Mouse (Mus musculus) olfactory bulb, adult 2 months (tissue): ENCODE results near the gene Tmem163. TPM values are rescaled to one million over a fixed set of nuclear protein-coding genes. Genes with fewer than 3 reads are reported as not detected.

ENCODE experiments used
- H3K27ac ChIP-seq: fragments of 200-500 bp; 2 replicates; pipeline ENCODE4 v1.5.1; 2012; ENCODE audit warnings: low read depth, low read length; ENCODE audit not compliant: insufficient read depth
- H3K4me1 ChIP-seq: fragments of 200-500 bp; 2 replicates; pipeline ENCODE4 v1.6.1; 2012; ENCODE audit warnings: low read length; ENCODE audit not compliant: control insufficient read depth, insufficient read depth
- H3K4me3 ChIP-seq: fragments of 200-500 bp; 2 replicates; pipeline ENCODE4 v1.5.1; 2012; ENCODE audit warnings: mild to moderate bottlenecking, low read depth, low read length, moderate library complexity; ENCODE audit not compliant: insufficient read depth
- CTCF ChIP-seq: fragments of 200-500 bp; IDR thresholded peaks from 2 replicates; pipeline ENCODE4 v1.5.1; 2012; ENCODE audit warnings: low read depth, mild to moderate bottlenecking, low read length, moderate library complexity; ENCODE audit not compliant: insufficient read depth
- POLR2A ChIP-seq: fragments of 200-500 bp; IDR thresholded peaks from 2 replicates; pipeline ENCODE4 v1.6.1; 2012; ENCODE audit warnings: mild to moderate bottlenecking, low read depth, low read length, moderate library complexity; ENCODE audit not compliant: insufficient read depth
- WGBS: fragments of 180-500 bp; shearing (Covaris S2); methylation state at CpG from one replicate; pipeline ENCODE4 v1.1.7; 2018; 5-methylcytosine and 5-hydroxymethylcytosine counted together
- polyA plus RNA-seq: library from polyadenylated mRNA; stranded (reverse); fragments of >200 nt; gene quantifications from 2 replicates; pipeline ENCODE4 v1.2.4, GENCODE M21; 2012; ENCODE audit warnings: low replicate concordance; ENCODE audit not compliant: missing spikeins, insufficient read depth, insufficient read length

Gene Tmem163
- polyA plus RNA-seq, 1 experiment: not detected

GRCm38 (mm10) chr1:127661118-127662012 lies 18.0 kb downstream of the Tmem163 start:
- 33% methylated on average over 13 of the region's 13 CpGs for WGBS

DNA sequence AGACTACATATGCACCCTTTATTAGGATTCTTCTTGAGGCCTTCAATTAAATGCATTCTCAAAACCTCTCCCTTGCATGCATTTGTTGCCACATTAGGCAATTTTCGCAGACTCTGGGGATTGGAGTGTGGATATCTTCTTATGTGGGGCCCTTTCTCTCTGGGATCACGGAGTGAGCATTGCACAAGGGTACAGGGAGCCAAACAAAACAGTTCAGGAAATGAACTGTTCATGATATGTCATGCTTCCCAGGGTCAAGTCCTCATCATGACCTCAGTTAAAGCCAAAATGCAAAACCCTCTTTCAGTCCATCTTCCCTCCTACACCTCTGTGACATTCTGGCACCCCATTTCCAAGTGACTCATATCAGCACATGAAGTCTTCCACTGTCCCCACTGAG lies 27.8 kb downstream of the Tmem163 start:
- no peak overlapping the region for H3K27ac ChIP-seq
- 95% methylated on average over 2 of the region's 2 CpGs for WGBS
- H3K4me3 ChIP-seq: no peak overlapping the region
- TF ChIP-seq POLR2A (no peak), CTCF (no peak)
- H3K4me1 ChIP-seq: 0 out of 2 replicates have a peak, but pooled peaks cover 2% of the 10 kb centered on the region

More at GRCm38 (mm10) chr1:127661118-127662012, 18.0 kb downstream of the Tmem163 start:
- TF ChIP-seq POLR2A (no peak), CTCF (no peak)
- peaks cover 7% of the 10 kb centered on the region for H3K4me1 ChIP-seq
- no peak overlapping the region for H3K4me3 ChIP-seq
- no peak overlapping the region for H3K27ac ChIP-seq

- no peak overlapping the region for H3K27ac ChIP-seq
- TF ChIP-seq POLR2A (no peak), CTCF (no peak)
These were observed 36.2 kb downstream of the Tmem163 start for GRCm38 (mm10) chr1:127642976-127643769.

DNA sequence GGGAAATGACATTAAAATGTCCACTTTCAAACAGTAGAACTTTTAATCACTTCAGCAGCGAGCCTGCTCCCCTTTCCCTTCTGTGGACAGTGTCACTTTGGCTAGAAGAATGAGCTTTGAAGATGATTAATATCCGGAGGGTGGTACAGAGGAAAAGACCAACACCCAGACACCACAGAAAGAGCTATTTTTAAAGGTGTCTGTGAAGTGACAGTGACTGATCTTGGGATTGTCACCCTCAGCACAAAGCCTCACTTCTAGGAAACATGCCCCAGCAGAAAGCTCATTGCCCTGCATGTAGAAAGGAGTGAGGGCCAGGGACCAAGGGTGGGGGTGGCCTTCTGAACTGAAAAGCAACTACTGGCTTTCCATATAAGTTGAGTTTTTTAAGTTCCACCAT lies 41.4 kb downstream of the Tmem163 start:
- WGBS: 83% methylated on average over 2 of the region's 2 CpGs
- TF ChIP-seq POLR2A: no peak
- no peak for TF ChIP-seq CTCF
- Histone ChIP-seq H3K27ac (no peak overlapping the region), H3K4me3 (no peak overlapping the region), H3K4me1 (no peaks in the 10 kb centered on the region)

More at GRCm38 (mm10) chr1:127642976-127643769, 36.2 kb downstream of the Tmem163 start:
- 93% methylated on average over 12 of the region's 12 CpGs for WGBS
- no peaks in the 10 kb centered on the region for H3K4me1 ChIP-seq
- H3K4me3 ChIP-seq: no peak overlapping the region

GRCm38 (mm10) chr1:127627151-127627550 lies 52.2 kb downstream of the Tmem163 start:
- TF ChIP-seq CTCF (no peak), POLR2A (no peak)
- whole genome bisulfite sequencing: 43% methylated on average over 7 of the region's 7 CpGs
- H3K27ac ChIP-seq: no peak overlapping the region
- H3K4me3 ChIP-seq: no peak overlapping the region
- 0 out of 2 replicates have a peak, but pooled peaks cover 2% of the 10 kb centered on the region for H3K4me1 ChIP-seq

GRCm38 (mm10) chr1:127625577-127626362 lies 53.6 kb downstream of the Tmem163 start:
- Histone ChIP-seq H3K4me1 (0 out of 2 replicates have a peak, but pooled peaks cover 2% of the 10 kb centered on the region), H3K4me3 (no peak overlapping the region), H3K27ac (no peak overlapping the region)
- TF ChIP-seq POLR2A: no peak
- TF ChIP-seq CTCF: no peak
- 70% methylated on average over 5 of the region's 5 CpGs for WGBS

DNA sequence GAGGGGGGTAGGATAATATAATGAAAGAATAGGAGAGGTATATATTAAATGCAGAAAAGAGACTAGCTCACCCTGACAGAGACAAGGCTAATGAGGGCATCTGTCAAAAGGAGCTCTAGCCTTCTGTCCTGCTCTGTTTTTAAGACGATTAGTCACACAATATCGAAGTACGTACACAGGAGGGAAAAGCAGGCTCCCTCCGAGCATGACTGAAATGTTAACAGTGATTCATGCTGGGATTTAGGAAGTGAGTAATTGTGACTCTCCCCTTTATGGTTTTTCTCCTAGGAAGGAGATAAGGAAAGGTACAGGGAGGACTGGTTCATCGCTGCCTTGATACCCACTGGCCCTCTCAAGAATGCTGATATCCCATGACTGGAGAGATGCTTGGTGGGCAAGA lies 57.0 kb downstream of the Tmem163 start:
- 49% methylated on average over 5 of the region's 5 CpGs for WGBS
- TF ChIP-seq POLR2A: no peak
- no peak for TF ChIP-seq CTCF

GRCm38 (mm10) chr1:127619036-127619435 lies 60.3 kb downstream of the Tmem163 start:
- TF ChIP-seq CTCF (no peak), POLR2A (no peak)
- Histone ChIP-seq H3K27ac (no peak overlapping the region), H3K4me3 (no peak overlapping the region), H3K4me1 (no peaks in the 10 kb centered on the region)
- 70% methylated on average over 6 of the region's 6 CpGs for WGBS

More for the DNA sequence above, 57.0 kb downstream of the Tmem163 start:
- Histone ChIP-seq H3K27ac (no peak overlapping the region), H3K4me1 (0 out of 2 replicates have a peak, but pooled peaks cover 2% of the 10 kb centered on the region), H3K4me3 (no peak overlapping the region)
